Mouse (Mus musculus): ENCODE measurements at regions not wholly inside any gene's neighbourhood (a gene's known extent, or its start where the extent isn't known, plus 50 kb on each side); places are given as distances from the start of the nearest gene placed in this dataset.
A peak's percentile ranks its signal among the peaks of the same experiment; 100 is the strongest.

DNA sequence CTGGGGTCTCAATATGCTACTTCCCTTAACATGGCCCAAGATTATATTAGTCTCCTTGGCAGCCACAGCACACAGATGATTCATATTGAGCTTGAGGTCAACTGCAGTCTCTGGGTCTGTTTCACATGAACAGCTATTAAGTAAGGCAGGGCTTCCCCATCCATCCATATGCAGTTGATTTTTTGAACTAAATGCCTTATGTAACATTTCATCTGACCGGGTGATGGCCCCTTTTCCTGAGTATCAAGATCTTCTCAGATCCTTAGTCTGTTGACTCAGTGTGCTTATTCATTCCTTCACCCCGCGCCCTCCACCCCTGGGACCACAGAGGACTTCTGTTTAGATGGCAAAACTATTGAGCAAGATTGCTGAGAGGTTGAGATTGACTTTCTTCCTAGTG lies 202.7 kb downstream of the Cyp26b1 start:
- H3K4me2 ChIP-seq (ENCODE audit: low read depth, low read length) = no peak overlapping the region
- H3K9me3 ChIP-seq (replicated peaks; ENCODE audit: control insufficient read depth, low read length) = no peaks in the 10 kb centered on the region
- no peak overlapping the region for H3K4me3 ChIP-seq (ENCODE audit: low read depth, low read length)
- H3K36me3 ChIP-seq (ENCODE audit: control insufficient read depth, insufficient read depth) = no peaks in the 10 kb centered on the region
- ATAC-seq (ENCODE audit: low read depth) = no peak
- no peaks in the 10 kb centered on the region for H3K27me3 ChIP-seq (ENCODE audit: control insufficient read depth, insufficient read depth, low read depth, low read length)
- WGBS (ENCODE audit: insufficient replicate concordance) = 78% methylated on average over 3 of the region's 3 CpGs
- no peak overlapping the region for H3K27ac ChIP-seq (ENCODE audit: low read length)
- peaks cover 12% of the 10 kb centered on the region for H3K4me1 ChIP-seq (ENCODE audit: control insufficient read depth, low read depth, low read length)
- H3K9ac ChIP-seq (ENCODE audit: low read depth, low read length) = no peak overlapping the region

DNA sequence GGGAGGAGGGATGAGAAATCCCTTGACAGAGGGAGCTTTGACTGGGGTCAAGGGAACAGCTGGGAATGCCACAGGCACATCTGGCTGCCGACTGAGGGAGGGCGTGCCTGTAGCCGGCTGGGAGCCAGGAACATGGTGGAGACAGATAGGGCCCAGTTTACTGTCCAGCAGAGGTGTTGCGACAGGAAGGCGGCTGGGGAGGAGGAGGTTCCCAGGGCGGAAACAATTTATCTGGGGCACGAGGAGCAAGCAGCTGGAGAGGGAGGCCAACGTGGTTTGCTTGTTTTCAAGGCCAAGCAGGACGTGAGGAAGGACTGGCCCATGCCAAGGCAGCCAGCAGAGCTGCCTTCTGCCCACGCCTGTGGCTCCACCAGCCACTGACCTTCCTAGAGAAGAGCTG lies 208.0 kb downstream of the Cyp26b1 start:
- 15% methylated on average over 10 of the region's 10 CpGs for WGBS (ENCODE audit: insufficient replicate concordance)
- no peaks in the 10 kb centered on the region for H3K27me3 ChIP-seq (ENCODE audit: control insufficient read depth, insufficient read depth, low read depth, low read length)
- H3K36me3 ChIP-seq (ENCODE audit: control insufficient read depth, insufficient read depth) = no peaks in the 10 kb centered on the region
- ATAC-seq (ENCODE audit: low read depth) = peak; percentile 70
- H3K9ac ChIP-seq (ENCODE audit: low read depth, low read length) = no peak overlapping the region
- no peak overlapping the region for H3K4me3 ChIP-seq (ENCODE audit: low read depth, low read length)
- peak overlapping the region; percentile 7; the same call in 1 of the 2 replicates for H3K4me2 ChIP-seq (ENCODE audit: low read depth, low read length)
- peaks cover 5% of the 10 kb centered on the region for H3K4me1 ChIP-seq (ENCODE audit: control insufficient read depth, low read depth, low read length)
- no peak overlapping the region for H3K27ac ChIP-seq (ENCODE audit: low read length)
- no peaks in the 10 kb centered on the region for H3K9me3 ChIP-seq (replicated peaks; ENCODE audit: control insufficient read depth, low read length)

DNA sequence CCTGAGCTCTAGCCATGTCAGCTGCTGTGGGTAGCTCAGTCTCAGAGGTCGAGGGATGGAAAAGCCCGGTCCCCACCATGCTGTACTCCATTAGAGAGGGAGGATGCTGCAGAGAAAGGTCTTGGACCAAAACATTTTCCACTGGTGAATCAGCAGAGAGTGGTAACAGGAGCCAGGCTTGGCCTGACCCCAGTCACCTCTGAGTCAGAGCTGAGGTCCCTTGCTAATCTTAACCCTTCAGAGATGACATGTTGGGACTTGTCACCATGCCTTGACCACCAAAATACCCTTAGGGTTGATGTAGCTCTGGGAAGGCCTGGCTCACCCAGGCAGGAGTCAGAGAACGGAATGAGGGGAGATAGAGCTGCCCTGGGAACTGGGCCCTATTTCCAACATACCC lies 210.0 kb downstream of the Cyp26b1 start:
- WGBS (ENCODE audit: insufficient replicate concordance) = 56% methylated on average over 3 of the region's 3 CpGs
- Histone ChIP-seq H3K27me3 (ENCODE audit: control insufficient read depth, insufficient read depth, low read depth, low read length) (no peaks in the 10 kb centered on the region), H3K4me3 (ENCODE audit: low read depth, low read length) (no peak overlapping the region), H3K4me1 (ENCODE audit: control insufficient read depth, low read depth, low read length) (peaks cover 5% of the 10 kb centered on the region), H3K9me3 (replicated peaks; ENCODE audit: control insufficient read depth, low read length) (no peaks in the 10 kb centered on the region), H3K36me3 (ENCODE audit: control insufficient read depth, insufficient read depth) (no peaks in the 10 kb centered on the region), H3K27ac (ENCODE audit: low read length) (no peak overlapping the region), H3K4me2 (ENCODE audit: low read depth, low read length) (no peak overlapping the region), H3K9ac (ENCODE audit: low read depth, low read length) (no peak overlapping the region)
- ATAC-seq (ENCODE audit: low read depth) = no peak

DNA sequence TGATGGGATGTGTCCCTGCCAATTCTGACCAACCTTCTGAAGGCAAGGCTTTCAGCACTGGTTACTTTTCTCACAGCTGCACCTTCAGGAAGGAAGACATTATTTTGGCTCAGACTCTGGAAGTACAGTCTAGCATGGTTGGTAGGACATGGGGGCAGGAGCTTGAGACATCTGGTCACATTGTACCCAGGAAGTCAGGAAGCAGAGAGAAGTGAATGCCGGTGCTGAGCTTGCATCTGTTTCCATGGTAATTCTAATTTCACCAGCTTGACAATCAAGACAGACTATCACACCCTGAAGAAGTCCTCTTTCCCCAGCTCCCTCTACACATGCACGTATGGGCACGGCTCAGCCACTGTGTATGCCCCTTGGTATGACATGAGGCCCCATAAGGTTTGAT lies 210.6 kb downstream of the Cyp26b1 start:
- no peak overlapping the region for H3K4me2 ChIP-seq (ENCODE audit: low read depth, low read length)
- H3K36me3 ChIP-seq (ENCODE audit: control insufficient read depth, insufficient read depth) = no peaks in the 10 kb centered on the region
- H3K4me3 ChIP-seq (ENCODE audit: low read depth, low read length) = no peak overlapping the region
- no peak for ATAC-seq (ENCODE audit: low read depth)
- 70% methylated on average over 3 of the region's 3 CpGs for WGBS (ENCODE audit: insufficient replicate concordance)
- peaks cover 5% of the 10 kb centered on the region for H3K4me1 ChIP-seq (ENCODE audit: control insufficient read depth, low read depth, low read length)
- H3K27ac ChIP-seq (ENCODE audit: low read length) = no peak overlapping the region
- H3K27me3 ChIP-seq (ENCODE audit: control insufficient read depth, insufficient read depth, low read depth, low read length) = no peaks in the 10 kb centered on the region
- H3K9ac ChIP-seq (ENCODE audit: low read depth, low read length) = no peak overlapping the region
- no peaks in the 10 kb centered on the region for H3K9me3 ChIP-seq (replicated peaks; ENCODE audit: control insufficient read depth, low read length)

DNA sequence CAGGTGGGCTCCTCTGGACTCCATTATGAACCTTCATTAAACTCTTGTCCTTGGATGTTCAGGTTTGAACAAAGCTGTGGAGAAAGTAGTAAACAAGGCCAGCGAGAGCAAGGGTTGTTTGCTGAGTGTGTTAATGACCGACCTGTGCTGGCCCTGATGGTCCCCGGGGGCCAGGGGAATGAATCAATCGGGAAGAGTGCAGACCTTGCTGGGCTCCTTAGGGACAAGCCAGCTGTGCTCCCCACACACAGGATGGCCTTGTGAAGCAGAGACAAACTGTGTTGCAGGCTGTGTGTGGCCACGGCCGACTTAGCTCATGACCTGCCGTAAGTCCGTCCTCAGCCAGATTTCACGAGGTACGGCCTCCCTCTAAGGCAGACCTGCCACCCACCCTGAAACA lies 212.1 kb downstream of the Cyp26b1 start:
- no peaks in the 10 kb centered on the region for H3K36me3 ChIP-seq (ENCODE audit: control insufficient read depth, insufficient read depth)
- ATAC-seq (ENCODE audit: low read depth) = no peak
- no peak overlapping the region for H3K9ac ChIP-seq (ENCODE audit: low read depth, low read length)
- H3K4me2 ChIP-seq (ENCODE audit: low read depth, low read length) = no peak overlapping the region
- H3K9me3 ChIP-seq (replicated peaks; ENCODE audit: control insufficient read depth, low read length) = no peaks in the 10 kb centered on the region
- H3K4me3 ChIP-seq (ENCODE audit: low read depth, low read length) = no peak overlapping the region
- WGBS (ENCODE audit: insufficient replicate concordance) = 63% methylated on average over 10 of the region's 10 CpGs
- H3K4me1 ChIP-seq (ENCODE audit: control insufficient read depth, low read depth, low read length) = peaks cover 5% of the 10 kb centered on the region
- no peaks in the 10 kb centered on the region for H3K27me3 ChIP-seq (ENCODE audit: control insufficient read depth, insufficient read depth, low read depth, low read length)
- no peak overlapping the region for H3K27ac ChIP-seq (ENCODE audit: low read length)

DNA sequence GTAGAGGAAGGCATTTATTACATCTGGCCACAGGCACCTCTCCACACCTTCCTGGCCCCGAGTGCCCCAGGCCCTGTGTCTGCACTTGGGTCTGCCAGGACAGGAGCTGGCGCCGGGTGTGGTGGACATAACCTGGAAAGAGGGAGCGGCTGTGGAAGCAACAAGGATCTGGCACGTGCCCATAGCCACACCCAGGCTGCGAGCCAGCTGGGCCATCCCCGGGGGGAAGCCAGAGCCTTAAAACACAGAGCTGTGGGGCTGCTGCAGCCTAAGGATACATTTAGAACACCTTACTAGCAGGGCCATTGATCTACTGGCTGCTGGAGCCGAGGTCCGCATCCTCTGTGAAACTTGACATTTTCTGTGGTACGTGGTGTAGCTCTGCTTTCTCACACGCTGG lies 217.0 kb downstream of the Cyp26b1 start:
- WGBS (ENCODE audit: insufficient replicate concordance) = 61% methylated on average over 11 of the region's 11 CpGs
- Histone ChIP-seq H3K9me3 (replicated peaks; ENCODE audit: control insufficient read depth, low read length) (no peaks in the 10 kb centered on the region), H3K36me3 (ENCODE audit: control insufficient read depth, insufficient read depth) (no peaks in the 10 kb centered on the region), H3K9ac (ENCODE audit: low read depth, low read length) (no peak overlapping the region), H3K4me1 (ENCODE audit: control insufficient read depth, low read depth, low read length) (no peaks in the 10 kb centered on the region), H3K27me3 (ENCODE audit: control insufficient read depth, insufficient read depth, low read depth, low read length) (no peaks in the 10 kb centered on the region), H3K27ac (ENCODE audit: low read length) (no peak overlapping the region), H3K4me3 (ENCODE audit: low read depth, low read length) (no peak overlapping the region), H3K4me2 (ENCODE audit: low read depth, low read length) (no peak overlapping the region)
- ATAC-seq (ENCODE audit: low read depth) = no peak

DNA sequence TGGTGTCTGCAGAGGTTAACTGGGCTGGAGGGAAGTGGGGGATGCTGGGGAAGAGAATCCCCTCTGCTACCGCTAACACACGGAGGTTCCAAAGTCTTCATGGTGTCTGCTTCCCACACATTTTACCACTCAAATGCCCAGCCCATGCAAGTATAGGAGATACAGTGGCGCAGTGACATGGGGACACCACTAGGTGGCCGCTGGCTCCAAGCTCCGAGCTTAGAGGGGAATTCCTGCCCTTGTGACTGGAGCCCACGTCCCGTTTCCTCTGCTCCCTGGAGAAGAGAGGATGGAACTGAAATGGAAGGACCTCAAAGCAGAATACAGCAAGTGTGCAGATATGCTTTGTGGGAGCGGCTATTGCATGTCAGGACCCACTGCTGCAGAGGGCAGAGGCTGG lies 218.2 kb downstream of the Cyp26b1 start:
- no peak overlapping the region for H3K27ac ChIP-seq (ENCODE audit: low read length)
- H3K27me3 ChIP-seq (ENCODE audit: control insufficient read depth, insufficient read depth, low read depth, low read length) = no peaks in the 10 kb centered on the region
- H3K9ac ChIP-seq (ENCODE audit: low read depth, low read length) = no peak overlapping the region
- ATAC-seq (ENCODE audit: low read depth) = no peak
- no peaks in the 10 kb centered on the region for H3K9me3 ChIP-seq (replicated peaks; ENCODE audit: control insufficient read depth, low read length)
- no peak overlapping the region for H3K4me2 ChIP-seq (ENCODE audit: low read depth, low read length)
- H3K36me3 ChIP-seq (ENCODE audit: control insufficient read depth, insufficient read depth) = no peaks in the 10 kb centered on the region
- no peak overlapping the region for H3K4me3 ChIP-seq (ENCODE audit: low read depth, low read length)
- H3K4me1 ChIP-seq (ENCODE audit: control insufficient read depth, low read depth, low read length) = no peaks in the 10 kb centered on the region
- WGBS (ENCODE audit: insufficient replicate concordance) = 7% methylated on average over 8 of the region's 8 CpGs

DNA sequence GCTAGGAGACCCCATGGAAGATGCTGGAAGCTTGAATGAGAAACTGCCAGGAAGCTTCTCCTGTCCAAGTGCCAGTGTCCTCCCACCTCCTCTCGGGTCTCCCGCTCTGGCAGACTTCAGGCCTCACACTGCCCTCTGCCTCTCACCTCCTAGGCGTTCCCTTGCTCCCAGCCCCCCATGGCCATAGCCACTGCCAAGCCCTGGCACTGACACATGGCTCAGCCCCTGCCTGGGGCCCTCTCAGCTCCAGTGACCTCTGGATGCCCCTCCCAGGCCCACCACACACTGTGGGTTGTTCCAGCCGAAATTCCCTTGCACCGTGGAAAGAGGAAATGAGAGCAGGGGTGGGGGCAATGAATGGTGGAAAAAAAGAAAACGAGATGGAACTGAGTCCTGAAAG lies 227.3 kb downstream of the Cyp26b1 start:
- no peak overlapping the region for H3K4me2 ChIP-seq (ENCODE audit: low read depth, low read length)
- no peaks in the 10 kb centered on the region for H3K4me1 ChIP-seq (ENCODE audit: control insufficient read depth, low read depth, low read length)
- no peaks in the 10 kb centered on the region for H3K9me3 ChIP-seq (replicated peaks; ENCODE audit: control insufficient read depth, low read length)
- no peak overlapping the region for H3K4me3 ChIP-seq (ENCODE audit: low read depth, low read length)
- no peaks in the 10 kb centered on the region for H3K36me3 ChIP-seq (ENCODE audit: control insufficient read depth, insufficient read depth)
- H3K9ac ChIP-seq (ENCODE audit: low read depth, low read length) = no peak overlapping the region
- no peak overlapping the region for H3K27ac ChIP-seq (ENCODE audit: low read length)
- WGBS (ENCODE audit: insufficient replicate concordance) = 36% methylated on average over 6 of the region's 6 CpGs
- no peaks in the 10 kb centered on the region for H3K27me3 ChIP-seq (ENCODE audit: control insufficient read depth, insufficient read depth, low read depth, low read length)
- no peak for ATAC-seq (ENCODE audit: low read depth)

DNA sequence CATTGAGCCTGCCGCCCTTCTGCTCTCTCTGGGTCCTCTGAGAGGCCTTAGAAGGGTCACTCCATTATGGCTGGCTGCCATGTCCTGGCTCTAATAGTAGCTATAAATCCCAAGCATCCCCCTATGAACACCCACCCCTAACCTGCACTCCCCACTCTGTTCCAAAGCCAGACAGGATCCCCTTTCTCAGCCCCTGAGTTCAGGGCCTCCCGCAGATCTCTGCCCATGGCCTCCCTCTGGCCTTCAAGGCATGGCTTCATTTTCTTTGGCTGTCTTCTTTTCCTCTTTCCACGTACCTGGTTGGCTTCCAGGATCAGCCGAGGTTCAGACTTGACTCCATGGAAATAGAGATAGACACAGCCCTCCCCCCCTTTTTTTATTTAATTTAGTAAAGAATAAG lies 227.8 kb downstream of the Cyp26b1 start:
- no peak for ATAC-seq (ENCODE audit: low read depth)
- H3K4me3 ChIP-seq (ENCODE audit: low read depth, low read length) = no peak overlapping the region
- WGBS (ENCODE audit: insufficient replicate concordance) = 62% methylated on average over 4 of the region's 4 CpGs
- H3K9ac ChIP-seq (ENCODE audit: low read depth, low read length) = no peak overlapping the region
- H3K4me1 ChIP-seq (ENCODE audit: control insufficient read depth, low read depth, low read length) = no peaks in the 10 kb centered on the region
- no peaks in the 10 kb centered on the region for H3K9me3 ChIP-seq (replicated peaks; ENCODE audit: control insufficient read depth, low read length)
- no peak overlapping the region for H3K27ac ChIP-seq (ENCODE audit: low read length)
- no peaks in the 10 kb centered on the region for H3K27me3 ChIP-seq (ENCODE audit: control insufficient read depth, insufficient read depth, low read depth, low read length)
- H3K36me3 ChIP-seq (ENCODE audit: control insufficient read depth, insufficient read depth) = no peaks in the 10 kb centered on the region
- no peak overlapping the region for H3K4me2 ChIP-seq (ENCODE audit: low read depth, low read length)

DNA sequence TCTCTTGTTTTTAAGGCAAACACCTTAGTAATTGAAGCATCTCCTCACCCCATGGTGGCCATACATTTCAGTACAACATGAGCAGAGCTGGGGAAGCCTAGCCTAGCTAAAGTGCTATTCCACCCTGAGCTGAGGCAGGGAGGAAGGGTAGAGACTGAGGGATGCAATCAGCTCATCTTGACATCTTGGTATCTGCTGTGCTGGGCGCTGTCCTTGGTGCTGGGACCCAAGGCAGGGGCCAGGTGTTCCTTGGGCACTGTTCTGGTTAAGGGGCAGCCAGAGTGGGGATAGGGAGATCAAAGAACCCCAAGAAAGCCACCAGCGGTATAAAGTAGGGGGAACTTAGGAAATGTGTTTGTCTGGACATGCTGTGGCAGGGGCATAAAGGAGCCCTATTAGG lies 228.7 kb downstream of the Cyp26b1 start:
- Histone ChIP-seq H3K27me3 (ENCODE audit: control insufficient read depth, insufficient read depth, low read depth, low read length) (no peaks in the 10 kb centered on the region), H3K4me2 (ENCODE audit: low read depth, low read length) (no peak overlapping the region), H3K9ac (ENCODE audit: low read depth, low read length) (no peak overlapping the region), H3K4me1 (ENCODE audit: control insufficient read depth, low read depth, low read length) (no peaks in the 10 kb centered on the region), H3K4me3 (ENCODE audit: low read depth, low read length) (no peak overlapping the region), H3K36me3 (ENCODE audit: control insufficient read depth, insufficient read depth) (no peaks in the 10 kb centered on the region), H3K27ac (ENCODE audit: low read length) (no peak overlapping the region), H3K9me3 (replicated peaks; ENCODE audit: control insufficient read depth, low read length) (no peaks in the 10 kb centered on the region)
- WGBS (ENCODE audit: insufficient replicate concordance) = 4% methylated on average over 2 of the region's 2 CpGs
- no peak for ATAC-seq (ENCODE audit: low read depth)
